Mouse (Mus musculus) embryonic facial prominence, embryonic 11.5 days (tissue): ENCODE data around the gene Camk1g. TPM values are rescaled to one million over a fixed set of nuclear protein-coding genes. Genes with fewer than 3 reads are reported as not detected.

Experiments used
- polyA plus RNA-seq: library from polyadenylated mRNA; unstranded; fragments of >200 nt; fragmentation: Nextera tagmentation; extraction: Ambion mirVana; gene quantifications from 2 replicates; pipeline ENCODE4 v1.2.1, GENCODE M21; 2014

Gene Camk1g
- polyA plus RNA-seq, 1 experiment from 2014 or later, result 21.9 TPM

Other genes with a start within 250 kb of the Camk1g start
- gene Diexf, start 240.0 kb downstream of the Camk1g start, polyA plus RNA-seq, result 8.6 and 11.1 TPM in 2 replicates
- gene Irf6, start 217.2 kb downstream of the Camk1g start, polyA plus RNA-seq, result 15.4 and 16.1 TPM in 2 replicates
- gene A130010J15Rik, start 202.3 kb downstream of the Camk1g start, polyA plus RNA-seq, result 17.6 and 18.0 TPM in 2 replicates
- gene Traf3ip3, start 168.6 kb downstream of the Camk1g start, polyA plus RNA-seq, result 1.5 and 1.7 TPM in 2 replicates
- gene Lamb3, start 162.6 kb downstream of the Camk1g start, polyA plus RNA-seq, result 0.97 and 1.1 TPM in 2 replicates
- 0.46 TPM in 1 of 2 replicates, not detected in the other for gene Hsd11b1, start 106.2 kb downstream of the Camk1g start, polyA plus RNA-seq
- gene G0s2, start 97.1 kb downstream of the Camk1g start, polyA plus RNA-seq, result 8.7 and 8.9 TPM in 2 replicates